24 mouse cellular contexts compared by ENCODE assay signal in the genomic region with DNA sequence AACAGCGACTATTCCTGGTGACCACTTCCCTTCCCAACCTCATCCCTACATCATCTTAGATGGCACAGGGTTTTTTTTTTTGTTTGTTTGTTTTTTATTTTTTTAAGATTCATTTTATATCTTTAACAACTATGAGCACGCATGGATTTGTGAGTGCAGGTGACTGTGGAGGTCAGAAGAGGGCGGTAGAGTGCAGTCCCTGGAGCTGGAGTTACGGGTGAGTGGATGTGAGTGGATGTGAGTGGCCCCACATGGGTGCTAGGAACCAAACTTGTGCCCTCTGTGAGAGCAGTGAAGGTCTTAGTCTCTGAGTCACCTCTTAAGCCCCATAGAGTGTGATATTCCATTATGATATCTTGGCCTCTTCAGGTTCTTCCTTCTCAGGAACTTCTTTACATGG. TPM values are rescaled to one million over a fixed set of nuclear protein-coding genes. Genes with fewer than 3 reads are reported as not detected.
DNase-seq lines count a peak whose midpoint lies in the region; TF ChIP-seq lines count a peak whose summit lies in the region.
"Had no signal": no experiment of that assay in that cellular context is flagged by ENCODE, and none has a peak within 500 bp of the region (broad histone marks: within the 10 kb centered on the region; RNA-seq: fewer than 3 reads in every experiment).

No protein-coding gene starts in this region.

- TF ChIP-seq CTCF in layer of hippocampus, adult 2 months (conservative IDR thresholded peaks at IDR 0.05), result peak; percentile 54

- intact Hi-C loops in heart, postnatal 14 days (cut with DNase I), result no loop called here

- H3K27ac ChIP-seq in layer of hippocampus, adult 2 months, result no peak overlapping the region
- H3K27ac ChIP-seq: forebrain, embryonic 10.5 days; forebrain, embryonic 13.5 days; heart, embryonic 15.5 days; hindbrain, embryonic 14.5 days; hindbrain, postnatal 0 days had no signal

- H3K4me3 ChIP-seq in layer of hippocampus, adult 2 months, result no peak overlapping the region
- H3K4me3 ChIP-seq: forebrain, embryonic 10.5 days; forebrain, embryonic 13.5 days; heart, embryonic 12.5 days; heart, embryonic 15.5 days had no signal

- peak; percentile 61 for DNase-seq in heart, adult 11 months
- no peak for DNase-seq in heart, postnatal 14 days
- DNase-seq in layer of hippocampus, adult 2 months (ENCODE audit: low spot score in 2 of 2), result no peak
- DNase-seq in layer of hippocampus, adult 9-10 months (ENCODE audit: low spot score), result no peak
- DNase-seq in A20 (ENCODE audit: low read depth, low spot score) (peak; percentile 12), ZHBTc4 (ENCODE audit: low read depth, low spot score) (peak; percentile 11)
- no peak for DNase-seq in adrenal gland, adult 2 months
- no peak for DNase-seq in right cerebral cortex, postnatal 25 days
- DNase-seq: adrenal gland, adult 8-10 months; adrenal gland, postnatal 25 days; cerebellum, adult 18-20 months; cerebellum, adult 9-10 months; cerebellum, postnatal 14 days; gastrocnemius, postnatal 10 days; heart, adult 18-20 months; heart, postnatal 10 days; heart, postnatal 4 days had no signal

RNA-seq across cellular contexts. Expression of a gene that starts 55.9 kb away (rescaled TPM):
- 1 to 10 TPM; 5.4 to 5.7 TPM for total RNA-seq in heart, postnatal 14 days (2021)
- 10 to 100 TPM; 40.7 to 46.1 TPM for total RNA-seq in layer of hippocampus, adult 2 months (2021)
- 1 to 10 TPM; 4.4 to 4.9 TPM for total RNA-seq in adrenal gland, adult 2 months (2021)
- polyA plus RNA-seq in adrenal gland, adult 2 months (2012; rRNA removed), result 10.2 and 10.5 TPM in 2 replicates
- total RNA-seq: gastrocnemius, adult 18-20 months had no signal

Comparison
In these comparisons a context has a peak if more than half of its experiments do, and no peak if none do; other contexts are left out.
1. DNase-seq: peak in heart, adult 11 months (single experiment), A20 (single experiment) and ZHBTc4 (single experiment); none in heart, postnatal 14 days (0 of 2), layer of hippocampus, adult 2 months (0 of 2), layer of hippocampus, adult 9-10 months (single experiment), adrenal gland, adult 2 months (single experiment) and right cerebral cortex, postnatal 25 days (single experiment).
2. RNA of a gene that starts 55.9 kb away (total RNA-seq): 40.7 to 46.1 TPM in layer of hippocampus, adult 2 months; 5.4 to 5.7 TPM in heart, postnatal 14 days and 4.4 to 4.9 TPM in adrenal gland, adult 2 months; every median in the first group is over 4 times any median in the second.